Mouse (Mus musculus) CH12.LX (cell line): Measurements from ENCODE around the gene Rspry1.

Source experiments
- CTCF ChIP-seq, 2 experiments: IDR thresholded peaks in 1 of 2; conservative IDR thresholded peaks in 1 of 2; 2 replicates each; pipeline ENCODE4 v1.5.1; 2011 to 2012; ENCODE audit warnings: low read depth in 2 of 2, low read length in 2 of 2, improper control_type of control experiment in 1 of 2, inconsistent platforms in 1 of 2, mild to moderate bottlenecking in 1 of 2, moderate library complexity in 1 of 2
- EP300 ChIP-seq: IDR thresholded peaks from 2 replicates; pipeline ENCODE4 v1.6.1; 2011; ENCODE audit warnings: low read length, improper control_type of control experiment
- ETS1 ChIP-seq: conservative IDR thresholded peaks from 2 replicates; pipeline ENCODE4 v1.6.1; 2012; ENCODE audit warnings: low read depth, mild to moderate bottlenecking, inconsistent platforms, low read length, improper control_type of control experiment, moderate library complexity
- HCFC1 ChIP-seq: IDR thresholded peaks from 2 replicates; pipeline ENCODE4 v1.6.1; 2012; ENCODE audit warnings: low read depth, mild to moderate bottlenecking, inconsistent platforms, low read length, improper control_type of control experiment
- IRF4 ChIP-seq: IDR thresholded peaks from 2 replicates; pipeline ENCODE4 v1.6.1; 2014; ENCODE audit warnings: low read depth, mild to moderate bottlenecking, inconsistent platforms, low read length, improper control_type of control experiment
- MAFK ChIP-seq: IDR thresholded peaks from 2 replicates; pipeline ENCODE4 v1.6.1; 2011; ENCODE audit warnings: low read length, improper control_type of control experiment; ENCODE audit not compliant: insufficient replicate concordance
- MAX ChIP-seq: IDR thresholded peaks from 2 replicates; pipeline ENCODE4 v1.6.1; 2011; ENCODE audit warnings: low read length, improper control_type of control experiment
- MEF2A ChIP-seq: IDR thresholded peaks from 2 replicates; pipeline ENCODE4 v1.6.1; 2014; ENCODE audit warnings: low read depth, mild to moderate bottlenecking, inconsistent platforms, low read length, improper control_type of control experiment, borderline replicate concordance
- PAX5 ChIP-seq: IDR thresholded peaks from 2 replicates; pipeline ENCODE4 v1.6.1; 2012; ENCODE audit warnings: low read length, inconsistent platforms, mixed read lengths
- POLR2A ChIP-seq: IDR thresholded peaks from 2 replicates; pipeline ENCODE4 v1.6.1; 2011; ENCODE audit warnings: low read depth, mild to moderate bottlenecking, improper control_type of control experiment, low read length
- TBP ChIP-seq: conservative IDR thresholded peaks from 2 replicates; pipeline ENCODE4 v1.6.1; 2011; ENCODE audit warnings: low read depth, low read length, improper control_type of control experiment
- UBTF ChIP-seq: IDR thresholded peaks from 2 replicates; pipeline ENCODE4 v1.6.1; 2012; ENCODE audit warnings: low read depth, mild to moderate bottlenecking, inconsistent platforms, low read length, improper control_type of control experiment, moderate library complexity
- ZC3H11A ChIP-seq: IDR thresholded peaks from 2 replicates; pipeline ENCODE4 v1.6.1; 2012; ENCODE audit warnings: low read depth, mild to moderate bottlenecking, inconsistent platforms, low read length, improper control_type of control experiment

- TF ChIP-seq POLR2A (no peak), MAX (no peak), EP300 (no peak), HCFC1 (no peak), MAFK (no peak), ETS1 (no peak), CTCF (conservative IDR thresholded peaks at IDR 0.05 in 1 of 2, IDR thresholded peaks at IDR 0.05 in 1 of 2; ENCODE audit: low read depth in 2 of 2, low read length in 2 of 2) (no peak), IRF4 (no peak), UBTF (no peak), PAX5 (no peak), ZC3H11A (no peak), MEF2A (no peak), TBP (no peak)
Observed at GRCm38 (mm10) chr8:94567159-94567849, 34.4 kb upstream of the Rspry1 start.
